Mouse (Mus musculus) myocyte (in vitro differentiated cells): ENCODE measurements at regions not wholly inside any gene's neighbourhood (a gene's known extent, or its start where the extent isn't known, plus 50 kb on each side); places are given as distances from the start of the nearest gene placed in this dataset.

ENCODE experiments used
- H3K27me3 ChIP-seq: one replicate; pipeline ENCODE4 v1.6.1; 2011; ENCODE audit not compliant: control insufficient read depth, insufficient read depth, insufficient read length
- H3K36me3 ChIP-seq: one replicate; pipeline ENCODE4 v1.6.1; 2011; ENCODE audit not compliant: control insufficient read depth, insufficient read depth
- H3K4me2 ChIP-seq: one replicate; pipeline ENCODE4 v1.6.1; 2011; ENCODE audit warnings: low read depth, control low read depth
- H3K4me3 ChIP-seq: one replicate; pipeline ENCODE4 v1.5.1; 2011; ENCODE audit warnings: mild to moderate bottlenecking, control low read depth, moderate library complexity
- H3K79me2 ChIP-seq: one replicate; pipeline ENCODE4 v1.6.1; 2011; ENCODE audit not compliant: control insufficient read depth, insufficient read depth
- H3ac ChIP-seq: one replicate; pipeline ENCODE4 v1.6.1; 2011; ENCODE audit not compliant: control insufficient read depth, insufficient read length
- CEBPB ChIP-seq: IDR thresholded peaks from 2 replicates; pipeline ENCODE4 v1.6.1; 2011; ENCODE audit warnings: mild to moderate bottlenecking, moderate library complexity; ENCODE audit not compliant: poor library complexity, insufficient read depth, severe bottlenecking
- E2F4 ChIP-seq: IDR thresholded peaks from one replicate; pipeline ENCODE4 v1.6.1; 2011; ENCODE audit warnings: mild to moderate bottlenecking, control low read depth, moderate library complexity; ENCODE audit not compliant: insufficient read depth
- MAX ChIP-seq: IDR thresholded peaks from one replicate; pipeline ENCODE4 v1.6.1; 2011; ENCODE audit warnings: low read depth, mild to moderate bottlenecking, control low read depth
- MYOD1 ChIP-seq, 3 experiments: IDR thresholded peaks; one replicate each; pipeline ENCODE4 v1.6.1; 2011; ENCODE audit warnings: control low read depth in 2 of 3, low read depth in 2 of 3, mild to moderate bottlenecking in 2 of 3, moderate library complexity in 1 of 3; ENCODE audit not compliant: insufficient read length in 2 of 3, control insufficient read depth in 1 of 3
- MYOG ChIP-seq, 3 experiments: IDR thresholded peaks; one replicate each; pipeline ENCODE4 v1.6.1; 2011; ENCODE audit warnings: control low read depth in 2 of 3, low read depth in 2 of 3, mild to moderate bottlenecking in 2 of 3; ENCODE audit not compliant: insufficient read length in 2 of 3, control insufficient read depth in 1 of 3, insufficient read depth in 1 of 3
- POLR2A ChIP-seq: IDR thresholded peaks from one replicate; pipeline ENCODE4 v1.6.1; 2011; ENCODE audit warnings: low read depth, mild to moderate bottlenecking, control low read depth, moderate library complexity; ENCODE audit not compliant: insufficient read length
- POLR2AphosphoS2 ChIP-seq: IDR thresholded peaks from one replicate; pipeline ENCODE4 v1.6.1; 2011; ENCODE audit warnings: low read depth, control low read depth; ENCODE audit not compliant: insufficient read length
- REST ChIP-seq: IDR thresholded peaks from one replicate; pipeline ENCODE4 v1.6.1; 2011; ENCODE audit warnings: mild to moderate bottlenecking, control low read depth, moderate library complexity; ENCODE audit not compliant: insufficient read depth, insufficient read length
- SRF ChIP-seq: IDR thresholded peaks from one replicate; pipeline ENCODE4 v1.6.1; 2011; ENCODE audit warnings: low read depth; ENCODE audit not compliant: control insufficient read depth, insufficient read length
- TCF12 ChIP-seq: IDR thresholded peaks from one replicate; pipeline ENCODE4 v1.6.1; 2011; ENCODE audit warnings: mild to moderate bottlenecking, control low read depth; ENCODE audit not compliant: poor library complexity, insufficient read depth, severe bottlenecking
- TCF3 ChIP-seq: IDR thresholded peaks from one replicate; pipeline ENCODE4 v1.6.1; 2011; ENCODE audit warnings: low read depth, control low read depth; ENCODE audit not compliant: insufficient read length
- USF1 ChIP-seq: IDR thresholded peaks from one replicate; pipeline ENCODE4 v1.6.1; 2011; ENCODE audit warnings: low read depth, mild to moderate bottlenecking, control low read depth, moderate library complexity

GRCm38 (mm10) chr3:52784476-52784875, 232.6 kb downstream of the Cog6 start:
- no peak overlapping the region for H3ac ChIP-seq
- TF ChIP-seq TCF12 (no peak), MYOD1 (IDR thresholded peaks at IDR 0.05; ENCODE audit: control insufficient read depth in 1 of 3, insufficient read length in 2 of 3, low read depth in 2 of 3) (no peak), REST (no peak), E2F4 (no peak), POLR2AphosphoS2 (no peak), CEBPB (no peak), SRF (no peak), POLR2A (no peak), MYOG (IDR thresholded peaks at IDR 0.05; ENCODE audit: control insufficient read depth in 1 of 3, insufficient read depth in 1 of 3, insufficient read length in 2 of 3, low read depth in 2 of 3) (no peak), MAX (no peak), USF1 (no peak), TCF3 (no peak)
- no peaks in the 10 kb centered on the region for H3K36me3 ChIP-seq
- no peaks in the 10 kb centered on the region for H3K79me2 ChIP-seq
- H3K4me2 ChIP-seq: no peak overlapping the region
- H3K4me3 ChIP-seq: no peak overlapping the region
- no peaks in the 10 kb centered on the region for H3K27me3 ChIP-seq

GRCm38 (mm10) chr3:52782576-52782975, 234.5 kb downstream of the Cog6 start:
- Histone ChIP-seq H3ac (no peak overlapping the region), H3K4me2 (no peak overlapping the region), H3K27me3 (no peaks in the 10 kb centered on the region), H3K79me2 (no peaks in the 10 kb centered on the region), H3K4me3 (no peak overlapping the region), H3K36me3 (no peaks in the 10 kb centered on the region)
- no peak for TF ChIP-seq TCF3
- no peak for TF ChIP-seq MYOG (IDR thresholded peaks at IDR 0.05; ENCODE audit: control insufficient read depth in 1 of 3, insufficient read depth in 1 of 3, insufficient read length in 2 of 3, low read depth in 2 of 3)
- no peak for TF ChIP-seq SRF
- TF ChIP-seq POLR2AphosphoS2: no peak
- TF ChIP-seq MYOD1 (IDR thresholded peaks at IDR 0.05; ENCODE audit: control insufficient read depth in 1 of 3, insufficient read length in 2 of 3, low read depth in 2 of 3): no peak
- TF ChIP-seq MAX: no peak
- no peak for TF ChIP-seq E2F4
- TF ChIP-seq REST: no peak
- no peak for TF ChIP-seq USF1
- no peak for TF ChIP-seq CEBPB
- TF ChIP-seq TCF12: no peak
- TF ChIP-seq POLR2A: no peak

- Histone ChIP-seq H3K4me3 (no peak overlapping the region), H3K27me3 (no peaks in the 10 kb centered on the region), H3K4me2 (no peak overlapping the region), H3K79me2 (no peaks in the 10 kb centered on the region), H3ac (no peak overlapping the region), H3K36me3 (no peaks in the 10 kb centered on the region)
- TF ChIP-seq SRF (no peak), TCF3 (no peak)
Measured at GRCm38 (mm10) chr3:52781521-52781920, 235.5 kb downstream of the Cog6 start.

GRCm38 (mm10) chr3:52780356-52780755, 236.7 kb downstream of the Cog6 start:
- Histone ChIP-seq H3ac (no peak overlapping the region), H3K36me3 (no peaks in the 10 kb centered on the region), H3K4me2 (no peak overlapping the region), H3K4me3 (no peak overlapping the region), H3K79me2 (no peaks in the 10 kb centered on the region), H3K27me3 (no peaks in the 10 kb centered on the region)
- TF ChIP-seq POLR2AphosphoS2: no peak
- TF ChIP-seq MAX: no peak
- TF ChIP-seq CEBPB: no peak
- TF ChIP-seq TCF3: no peak
- TF ChIP-seq TCF12: no peak
- no peak for TF ChIP-seq MYOD1 (IDR thresholded peaks at IDR 0.05; ENCODE audit: control insufficient read depth in 1 of 3, insufficient read length in 2 of 3, low read depth in 2 of 3)
- no peak for TF ChIP-seq USF1
- no peak for TF ChIP-seq SRF
- TF ChIP-seq POLR2A: no peak
- TF ChIP-seq E2F4: no peak
- TF ChIP-seq MYOG (IDR thresholded peaks at IDR 0.05; ENCODE audit: control insufficient read depth in 1 of 3, insufficient read depth in 1 of 3, insufficient read length in 2 of 3, low read depth in 2 of 3): no peak
- TF ChIP-seq REST: no peak

GRCm38 (mm10) chr3:52775875-52776274, 241.2 kb downstream of the Cog6 start:
- no peaks in the 10 kb centered on the region for H3K79me2 ChIP-seq
- H3ac ChIP-seq: no peak overlapping the region
- no peaks in the 10 kb centered on the region for H3K36me3 ChIP-seq
- no peak for TF ChIP-seq SRF
- H3K27me3 ChIP-seq: no peaks in the 10 kb centered on the region
- no peak overlapping the region for H3K4me3 ChIP-seq
- no peak overlapping the region for H3K4me2 ChIP-seq

GRCm38 (mm10) chr3:52775156-52775555, 241.9 kb downstream of the Cog6 start:
- Histone ChIP-seq H3K36me3 (no peaks in the 10 kb centered on the region), H3K79me2 (no peaks in the 10 kb centered on the region)
- no peak for TF ChIP-seq MAX
- no peak for TF ChIP-seq E2F4
- no peak for TF ChIP-seq MYOG (IDR thresholded peaks at IDR 0.05; ENCODE audit: control insufficient read depth in 1 of 3, insufficient read depth in 1 of 3, insufficient read length in 2 of 3, low read depth in 2 of 3)
- no peak for TF ChIP-seq TCF12

More at GRCm38 (mm10) chr3:52775156-52775555, 241.9 kb downstream of the Cog6 start:
- no peak overlapping the region for H3K4me3 ChIP-seq
- H3K27me3 ChIP-seq: no peaks in the 10 kb centered on the region
- no peak overlapping the region for H3K4me2 ChIP-seq
- no peak overlapping the region for H3ac ChIP-seq
